Mouse (Mus musculus) splenic B cell, adult 2 months (primary cell): ENCODE measurements at regions not wholly inside any gene's neighbourhood (a gene's known extent, or its start where the extent isn't known, plus 50 kb on each side); places are given as distances from the start of the nearest gene placed in this dataset.

Source experiments
- DNase-seq: peaks from one replicate; pipeline ENCODE4 v3.0.0-alpha.2; 2011; ENCODE audit warnings: low read depth, low spot score
- H3K27me3 ChIP-seq: 2 replicates; pipeline ENCODE4 v1.6.1; 2012; ENCODE audit warnings: mild to moderate bottlenecking, low read length, moderate library complexity, mixed read lengths; ENCODE audit not compliant: control insufficient read depth, poor library complexity, insufficient read depth, severe bottlenecking
- H3K36me3 ChIP-seq: 2 replicates; pipeline ENCODE4 v1.6.1; 2012; ENCODE audit warnings: mild to moderate bottlenecking, low read length, moderate library complexity, mixed read lengths; ENCODE audit not compliant: control insufficient read depth, poor library complexity, insufficient read depth, severe bottlenecking

DNA sequence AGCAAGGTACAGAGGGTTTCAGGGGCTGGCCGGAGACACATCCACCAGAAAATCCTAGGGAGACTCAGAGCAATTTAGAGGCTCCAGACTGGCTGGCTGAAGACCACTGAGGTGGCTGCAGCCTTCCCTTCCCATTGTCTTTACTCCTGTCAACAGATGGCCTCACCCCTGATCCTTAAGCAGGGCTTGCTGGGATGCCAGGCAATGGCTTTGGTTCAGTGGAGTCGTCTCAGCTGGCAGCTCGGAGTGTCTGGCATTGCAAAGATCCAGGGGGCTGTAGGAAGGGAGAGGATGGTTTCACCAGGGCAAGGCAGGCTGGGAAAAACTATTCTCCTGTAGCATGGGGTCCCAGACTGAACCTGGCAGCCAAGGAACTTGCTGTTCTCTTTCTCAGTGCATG is 395.8 kb downstream of the Tshz3 start:
- Histone ChIP-seq H3K36me3 (no peaks in the 10 kb centered on the region), H3K27me3 (no peaks in the 10 kb centered on the region)
- no peak for DNase-seq

DNA sequence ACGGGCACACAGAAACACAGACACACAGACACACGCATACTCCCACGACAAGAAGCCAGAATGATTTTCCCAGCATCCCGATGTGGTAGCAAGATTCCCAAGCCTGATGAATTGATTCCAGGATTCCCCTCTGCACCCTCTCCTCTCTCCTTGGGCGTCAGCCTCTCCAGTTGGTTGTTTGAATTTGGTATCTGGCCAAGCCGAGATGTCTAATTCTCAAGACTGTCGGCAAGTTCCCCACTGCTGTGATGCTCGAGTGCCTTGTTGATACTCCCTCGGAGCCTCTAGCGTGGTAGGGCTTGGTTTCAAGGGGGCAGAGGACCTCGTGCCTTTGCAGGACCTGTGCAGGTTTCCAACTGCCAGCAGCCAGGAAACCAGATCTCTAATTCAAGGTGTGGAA is 397.9 kb downstream of the Tshz3 start:
- no peak for DNase-seq
- H3K27me3 ChIP-seq: no peaks in the 10 kb centered on the region
- H3K36me3 ChIP-seq: no peaks in the 10 kb centered on the region

DNA sequence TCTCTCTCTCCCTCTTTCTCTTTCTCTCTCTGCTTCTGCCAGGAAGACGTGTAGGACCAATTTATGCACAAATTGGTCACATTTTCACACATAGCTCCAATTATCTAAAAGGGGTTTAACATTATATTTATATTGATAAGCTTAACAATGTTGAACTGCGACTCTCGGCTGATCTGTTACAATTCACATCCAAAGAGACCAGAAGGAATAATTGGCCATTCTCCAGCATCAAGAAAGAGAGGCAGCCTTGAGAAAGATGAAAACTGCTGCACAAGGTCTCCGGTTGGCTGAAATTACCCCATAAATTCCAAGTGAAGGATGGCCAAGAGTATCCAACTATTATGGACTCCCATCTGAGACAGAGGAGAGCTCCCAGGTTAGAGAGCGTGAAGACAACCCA is 398.4 kb downstream of the Tshz3 start:
- no peaks in the 10 kb centered on the region for H3K27me3 ChIP-seq
- DNase-seq: no peak
- H3K36me3 ChIP-seq: no peaks in the 10 kb centered on the region

DNA sequence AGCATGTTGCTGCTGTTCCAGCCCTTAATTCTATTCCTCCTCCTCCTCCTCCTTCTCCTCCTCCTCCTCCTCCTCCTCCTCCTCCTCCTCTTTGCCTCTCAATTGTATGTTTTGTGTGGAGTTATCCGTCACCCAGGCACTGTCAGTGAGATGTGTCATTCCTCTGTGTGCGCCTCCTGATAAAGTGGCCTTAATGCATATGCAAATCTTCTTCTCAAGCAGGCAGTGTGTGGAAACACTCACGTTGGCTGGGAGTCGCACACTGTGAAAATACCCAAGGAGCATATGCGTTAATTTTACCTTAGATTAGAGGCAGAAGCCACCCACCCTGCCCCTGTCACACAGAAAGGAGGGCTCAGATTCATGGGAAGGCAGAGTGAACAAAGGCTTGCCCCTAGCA is 401.0 kb downstream of the Tshz3 start:
- Histone ChIP-seq H3K36me3 (no peaks in the 10 kb centered on the region), H3K27me3 (no peaks in the 10 kb centered on the region)
- DNase-seq: no peak

DNA sequence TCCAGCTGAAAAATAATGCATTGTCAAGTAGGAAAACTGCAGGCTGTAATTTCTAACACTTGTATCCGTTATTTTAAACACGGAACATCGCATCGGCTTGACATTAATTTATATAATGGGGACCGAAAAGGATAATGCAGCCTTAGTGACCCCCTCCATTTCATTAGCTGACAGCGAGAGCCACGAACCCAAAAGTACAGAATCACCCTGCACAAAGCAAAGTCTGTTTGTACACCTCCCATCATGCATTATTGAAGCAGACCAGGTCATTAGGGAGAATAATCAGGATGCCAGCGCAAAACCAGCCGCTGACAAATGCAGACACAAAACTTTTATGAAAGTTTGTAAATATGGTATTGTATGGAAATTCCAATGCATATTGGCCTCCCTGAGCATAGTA is 406.8 kb downstream of the Tshz3 start:
- no peak for DNase-seq
- Histone ChIP-seq H3K36me3 (no peaks in the 10 kb centered on the region), H3K27me3 (no peaks in the 10 kb centered on the region)

DNA sequence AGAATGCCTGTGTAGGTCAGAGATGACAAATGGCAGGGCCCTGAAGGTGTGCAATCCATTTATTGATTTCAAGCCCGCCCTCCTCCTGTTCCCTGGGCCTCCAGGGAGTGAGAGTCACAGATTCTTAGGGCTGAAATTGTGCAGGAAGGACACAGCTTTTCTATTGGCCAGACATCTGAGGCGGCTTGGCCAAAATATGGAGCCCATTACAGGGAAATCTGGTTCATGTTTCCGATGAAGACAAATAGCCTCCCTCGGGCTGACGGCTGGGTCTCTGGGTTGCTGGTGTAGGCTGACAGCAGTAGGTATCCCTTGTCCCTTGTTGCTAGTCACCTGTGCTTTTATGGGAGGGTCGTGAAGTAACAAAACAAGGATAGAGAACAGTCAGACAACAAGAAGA is 413.2 kb downstream of the Tshz3 start:
- Histone ChIP-seq H3K36me3 (no peaks in the 10 kb centered on the region), H3K27me3 (no peaks in the 10 kb centered on the region)
- DNase-seq: no peak

DNA sequence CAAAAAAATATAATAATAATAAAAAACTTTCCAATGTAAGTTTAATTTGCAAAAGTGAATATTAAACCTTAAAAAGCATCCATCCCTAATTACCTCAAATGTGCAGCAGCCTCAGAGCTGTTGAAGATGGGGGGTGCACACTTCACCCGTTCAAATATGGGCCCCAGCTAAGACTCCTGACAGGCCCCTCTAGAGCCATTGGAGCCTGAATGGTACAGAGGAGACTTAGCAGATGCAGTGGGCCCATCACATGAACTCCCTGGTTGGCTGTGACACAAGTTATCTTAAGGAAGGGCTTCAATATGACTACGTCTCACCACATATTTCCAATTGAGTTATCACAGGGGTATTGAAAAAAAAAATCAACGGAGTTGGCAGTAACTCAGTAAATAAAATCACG is 422.9 kb downstream of the Tshz3 start:
- H3K27me3 ChIP-seq: no peaks in the 10 kb centered on the region
- DNase-seq: no peak

DNA sequence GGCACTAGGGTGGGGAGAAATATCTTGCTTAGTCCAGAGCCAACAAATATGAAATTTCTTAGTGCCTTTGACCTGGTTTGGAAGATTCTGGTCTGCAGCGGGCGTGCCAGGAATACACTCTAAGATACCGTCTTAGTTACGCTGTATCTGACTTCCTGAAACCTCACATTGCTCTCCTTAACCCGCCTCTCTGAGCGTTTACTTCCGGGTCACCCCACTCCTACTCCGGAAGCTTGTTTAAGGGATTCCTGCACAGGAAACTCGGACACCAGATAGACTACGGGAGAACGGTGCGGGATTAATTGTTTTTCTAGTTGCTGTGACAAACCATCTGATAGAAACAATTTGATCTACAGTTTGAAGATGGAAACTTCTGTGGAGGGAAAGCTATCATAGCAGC is 442.3 kb downstream of the Tshz3 start:
- no peak for DNase-seq
- no peaks in the 10 kb centered on the region for H3K36me3 ChIP-seq

More for the DNA sequence above, 422.9 kb downstream of the Tshz3 start:
- no peaks in the 10 kb centered on the region for H3K36me3 ChIP-seq

DNA sequence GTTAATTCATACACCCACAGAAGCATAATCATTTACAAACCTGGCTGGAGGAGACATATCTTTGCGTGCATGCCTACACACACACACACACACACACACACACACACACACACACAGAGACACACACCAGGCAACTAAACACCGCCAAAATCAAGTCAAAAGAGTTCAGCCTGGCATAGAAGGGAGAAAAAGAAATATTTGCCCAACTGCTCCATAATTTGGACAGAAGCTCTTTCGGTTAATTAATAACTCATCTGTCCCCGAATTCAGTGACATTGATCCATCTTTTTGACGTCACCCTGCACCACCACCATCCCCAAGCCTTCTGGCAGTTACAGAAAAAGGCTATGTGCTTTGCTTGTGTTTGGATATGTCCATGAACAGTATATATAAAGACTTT is 444.9 kb downstream of the Tshz3 start:
- Histone ChIP-seq H3K36me3 (no peaks in the 10 kb centered on the region), H3K27me3 (no peaks in the 10 kb centered on the region)
- no peak for DNase-seq

More for the DNA sequence above, 442.3 kb downstream of the Tshz3 start:
- H3K27me3 ChIP-seq: no peaks in the 10 kb centered on the region

DNA sequence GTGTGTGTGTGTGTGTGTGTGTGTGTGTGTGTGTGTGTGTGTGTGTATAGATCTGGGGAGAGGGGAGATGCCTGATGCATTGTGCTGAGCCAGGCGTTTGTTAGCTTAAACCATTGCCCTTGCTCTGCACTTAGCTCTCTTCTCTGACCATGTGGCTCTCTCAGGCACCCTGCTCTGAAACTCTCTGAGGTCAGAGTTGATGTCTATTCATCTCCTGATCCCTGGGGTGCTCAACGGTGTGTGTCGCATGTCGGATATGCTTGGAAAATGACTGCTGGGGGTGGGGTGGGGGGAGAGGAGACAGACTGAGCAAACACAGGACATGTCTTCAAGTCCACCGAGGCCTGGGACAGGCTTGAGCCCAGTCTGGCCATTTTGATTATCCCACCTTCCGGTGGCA is 446.4 kb downstream of the Tshz3 start:
- Histone ChIP-seq H3K36me3 (no peaks in the 10 kb centered on the region), H3K27me3 (no peaks in the 10 kb centered on the region)
- no peak for DNase-seq

DNA sequence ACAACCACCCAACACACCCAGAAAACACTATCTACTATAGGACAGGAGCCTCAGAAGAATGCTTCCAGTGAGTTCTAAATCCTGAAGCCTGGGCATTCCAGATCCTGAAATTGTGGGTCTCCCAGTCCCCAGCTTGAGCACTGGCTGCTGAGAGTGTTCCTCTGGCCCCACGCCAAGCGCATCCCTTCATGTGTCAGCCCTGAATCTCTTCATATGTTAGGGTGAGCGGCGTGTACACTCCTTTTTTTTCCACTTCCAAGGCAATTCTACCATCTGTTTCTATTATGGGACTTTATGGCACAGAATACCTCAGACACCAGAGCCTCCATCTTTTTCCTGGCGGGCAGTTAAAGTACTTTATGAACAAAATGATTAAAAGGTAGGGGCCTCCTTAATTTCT is 451.8 kb downstream of the Tshz3 start:
- no peaks in the 10 kb centered on the region for H3K27me3 ChIP-seq
- no peaks in the 10 kb centered on the region for H3K36me3 ChIP-seq
- DNase-seq: no peak

DNA sequence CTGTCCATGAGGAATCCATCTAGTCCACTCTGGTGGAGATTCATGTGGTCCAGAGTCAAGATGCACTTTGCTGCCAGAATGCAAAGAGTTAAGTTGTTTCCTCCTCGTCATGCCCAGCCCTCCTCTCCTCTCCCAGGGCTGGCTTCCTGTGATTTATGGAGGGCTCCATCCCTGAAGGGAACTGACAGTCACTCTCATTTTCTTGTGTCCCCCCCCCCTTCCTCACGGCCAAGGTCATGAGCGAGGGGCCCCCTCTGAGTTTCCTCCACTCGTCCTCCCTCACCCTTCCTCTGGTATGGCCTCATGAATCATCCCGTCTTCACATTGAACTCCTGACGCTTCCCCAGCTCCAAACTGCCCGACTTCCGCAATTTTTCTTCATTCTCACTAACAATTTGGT is 461.9 kb downstream of the Tshz3 start:
- no peaks in the 10 kb centered on the region for H3K36me3 ChIP-seq
- no peak for DNase-seq
- H3K27me3 ChIP-seq: no peaks in the 10 kb centered on the region

DNA sequence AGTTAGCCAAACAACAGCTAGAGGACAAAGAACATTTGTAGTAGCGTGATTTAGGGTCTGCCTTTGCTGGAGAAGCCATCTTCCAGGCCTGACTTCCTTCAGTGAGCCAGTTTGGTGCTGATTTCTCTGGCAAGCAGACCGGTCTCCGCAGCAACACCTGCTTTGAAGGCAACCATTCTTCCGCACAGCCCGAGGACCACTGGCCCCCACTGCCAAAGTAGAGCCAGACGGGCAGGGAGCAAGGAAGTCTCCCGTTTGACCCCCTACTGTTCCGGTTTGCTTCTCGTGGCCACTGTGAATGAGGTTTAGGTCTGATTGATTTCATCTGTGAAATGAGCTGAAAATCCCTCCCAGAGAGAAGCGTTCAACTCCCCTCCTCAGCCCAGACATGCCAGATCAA is 471.0 kb downstream of the Tshz3 start:
- no peak for DNase-seq
- Histone ChIP-seq H3K27me3 (no peaks in the 10 kb centered on the region), H3K36me3 (no peaks in the 10 kb centered on the region)

DNA sequence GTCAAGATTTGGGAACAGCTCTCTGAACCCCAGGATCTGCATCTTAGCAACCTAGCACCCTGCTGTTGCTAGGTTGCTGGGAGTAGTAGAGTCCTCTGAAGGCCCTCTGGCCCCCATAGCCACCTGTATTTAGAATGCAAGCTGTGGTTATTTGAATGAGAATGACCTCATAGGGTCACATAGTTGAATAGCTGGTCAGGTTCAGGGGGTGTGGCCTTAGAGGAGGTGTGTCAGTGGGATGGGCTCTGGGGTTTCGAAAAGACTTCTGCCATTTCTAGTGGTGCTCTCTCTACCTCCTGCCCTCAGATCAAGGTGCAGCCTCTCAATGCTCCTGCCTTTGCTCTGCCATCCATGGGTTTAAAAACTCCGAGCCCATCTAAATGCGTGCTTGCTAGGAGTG is 477.8 kb downstream of the Tshz3 start:
- Histone ChIP-seq H3K36me3 (no peaks in the 10 kb centered on the region), H3K27me3 (no peaks in the 10 kb centered on the region)
- DNase-seq: no peak

DNA sequence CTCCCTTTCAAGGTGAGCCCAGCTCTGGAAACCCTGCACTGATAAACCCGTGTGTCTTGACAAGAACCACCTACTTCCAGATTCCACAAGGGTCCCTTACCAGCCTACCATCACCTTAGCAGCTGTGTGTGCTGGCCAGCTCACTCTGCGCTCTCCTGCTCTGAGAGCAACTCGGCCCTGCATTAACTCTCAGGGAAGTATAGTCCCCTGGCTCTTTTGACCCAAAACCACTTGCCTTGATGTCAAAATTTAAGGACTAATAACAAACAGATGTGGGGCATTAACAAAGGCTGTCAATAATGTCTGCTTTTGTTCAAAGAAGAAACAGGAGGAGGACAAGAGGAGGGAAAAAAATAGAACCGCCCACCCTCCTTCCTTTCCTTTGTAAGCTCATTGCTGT is 480.3 kb downstream of the Tshz3 start:
- no peak for DNase-seq
- H3K27me3 ChIP-seq: no peaks in the 10 kb centered on the region
- H3K36me3 ChIP-seq: no peaks in the 10 kb centered on the region

DNA sequence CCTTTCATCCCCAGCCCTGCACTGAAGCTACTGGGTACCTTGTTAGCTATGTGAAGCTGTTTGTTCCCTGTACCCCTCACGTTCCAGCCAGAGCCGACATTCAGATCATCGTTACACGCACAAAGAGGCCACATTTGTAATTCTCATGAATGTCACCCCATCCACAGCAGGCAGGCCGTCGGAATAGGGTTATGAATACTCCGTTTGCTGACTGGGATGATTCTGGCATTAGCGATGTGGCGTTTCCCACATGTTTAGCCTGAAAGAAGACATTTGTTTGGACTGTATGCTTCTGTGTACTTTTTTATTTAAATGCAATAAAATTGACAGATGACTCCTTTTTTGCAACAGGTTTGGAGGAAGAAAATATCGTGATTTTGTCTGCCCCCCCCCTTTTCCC is 482.0 kb downstream of the Tshz3 start:
- H3K36me3 ChIP-seq: no peaks in the 10 kb centered on the region
- no peak for DNase-seq
- H3K27me3 ChIP-seq: no peaks in the 10 kb centered on the region
